Mouse (Mus musculus): ENCODE results near the gene Cby3. TPM values are rescaled to one million over a fixed set of nuclear protein-coding genes. Genes with fewer than 3 reads are reported as not detected.

The Cby3 gene
- polyA plus RNA-seq, 1 experiment from 2014 or later, result 0.30 TPM

DNA sequence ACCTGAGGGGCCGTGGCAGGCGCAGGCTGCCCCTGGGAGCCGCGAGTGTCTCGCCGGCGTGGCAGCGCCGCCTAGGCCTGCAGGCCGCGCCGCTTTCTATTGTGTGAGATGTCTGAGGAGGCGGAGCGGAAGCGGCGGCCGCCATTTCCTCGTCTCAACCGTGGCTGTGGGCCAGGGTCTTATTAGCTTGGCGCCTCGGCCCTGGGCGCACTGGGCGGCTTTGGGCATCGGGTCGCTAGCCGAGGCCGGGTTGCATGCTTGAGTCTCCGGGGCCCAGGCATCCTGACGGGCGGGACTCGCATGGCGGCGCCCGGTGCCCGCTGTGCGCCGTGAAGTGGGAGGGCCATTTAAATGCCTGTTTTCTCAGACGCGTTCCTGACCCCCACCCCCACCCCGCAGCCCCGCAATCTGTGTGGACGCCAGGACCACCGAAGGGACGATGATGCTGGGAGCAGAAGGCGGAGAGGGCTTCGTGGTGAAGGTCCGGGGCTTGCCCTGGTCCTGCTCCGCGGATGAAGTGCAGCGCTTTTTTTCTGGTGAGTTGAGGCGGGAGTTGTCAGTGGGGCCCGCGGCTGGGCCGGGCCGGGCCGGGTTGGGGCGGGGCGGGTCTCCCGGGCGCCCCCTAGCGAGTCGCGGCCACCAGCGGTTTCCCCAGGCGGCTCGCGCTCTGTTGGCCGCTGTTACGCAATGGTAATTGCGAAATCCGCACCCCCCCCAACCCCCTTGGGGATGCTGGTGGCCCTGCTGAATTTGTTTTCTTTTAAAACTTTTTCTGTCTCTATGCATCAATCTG, 23.8 kb downstream of the Cby3 start:
- Histone ChIP-seq H3K36me3 (peaks cover 24% of the 10 kb centered on the region), H3K9ac (peak overlapping the region; percentile 100), H3K4me2 (peak overlapping the region; percentile 72), H3K4me3 (peak overlapping the region; percentile 97), H3K4me1 (peaks cover 22% of the 10 kb centered on the region), H3K27me3 (no peaks in the 10 kb centered on the region), H3K9me3 (no peaks in the 10 kb centered on the region), H3K27ac (peak overlapping the region; percentile 100)
- ATAC-seq (ENCODE audit: borderline replicate concordance, extremely low read depth, low FRiP score, low TSS enrichment), result peak; percentile 79
- under 1% methylated on average over 68 of the region's 71 CpGs for WGBS

DNA sequence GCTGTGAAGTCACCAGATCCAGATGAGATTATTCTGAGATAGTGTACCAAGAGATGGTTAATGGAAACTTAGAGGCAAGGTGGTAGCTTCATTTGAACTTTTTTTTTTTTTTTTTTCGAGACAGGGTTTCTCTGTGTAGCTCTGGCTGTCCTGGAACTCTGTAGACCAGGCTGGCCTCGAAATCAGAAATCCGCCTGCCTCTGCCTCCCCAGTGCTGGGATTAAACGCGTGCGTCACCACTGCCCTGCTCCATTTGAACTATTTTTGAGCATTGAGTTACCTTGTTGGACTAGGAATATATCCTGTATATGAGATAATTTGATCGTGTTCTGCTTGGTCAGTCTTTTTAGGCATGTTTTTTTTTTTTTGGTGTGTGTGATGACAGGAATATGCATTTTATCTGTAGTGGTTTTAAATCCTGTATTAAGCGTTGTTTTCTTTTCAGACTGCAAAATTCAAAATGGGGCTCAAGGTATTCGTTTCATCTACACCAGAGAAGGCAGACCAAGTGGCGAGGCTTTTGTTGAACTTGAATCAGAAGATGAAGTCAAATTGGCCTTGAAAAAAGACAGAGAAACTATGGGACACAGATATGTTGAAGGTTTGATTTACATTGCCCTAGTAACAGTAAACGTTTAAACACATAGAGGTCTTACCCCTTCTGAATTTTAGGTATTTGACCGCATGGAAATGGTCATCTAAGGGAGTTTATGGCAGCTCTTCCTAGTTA, 24.9 kb downstream of the Cby3 start:
- 47% methylated on average over 12 of the region's 12 CpGs for WGBS
- no peak for ATAC-seq (ENCODE audit: borderline replicate concordance, extremely low read depth, low FRiP score, low TSS enrichment)

DNA sequence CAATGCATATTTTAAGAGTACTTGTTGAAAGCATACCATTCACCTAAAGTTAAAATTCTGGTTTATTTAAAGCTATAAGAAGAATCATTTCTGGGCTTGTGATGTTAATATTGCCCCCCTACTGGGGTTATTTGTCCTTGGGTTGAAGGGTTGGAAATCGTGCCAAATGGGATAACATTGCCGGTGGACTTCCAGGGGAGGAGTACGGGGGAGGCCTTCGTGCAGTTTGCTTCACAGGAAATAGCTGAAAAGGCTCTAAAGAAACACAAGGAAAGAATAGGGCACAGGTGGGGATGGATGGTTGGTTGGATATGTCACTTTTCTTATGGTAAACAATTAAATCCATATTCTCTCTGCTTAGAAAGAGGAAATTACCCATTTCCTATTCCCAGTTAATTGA, 27.0 kb downstream of the Cby3 start:
- H3K4me3 ChIP-seq, result peak overlapping the region; percentile 26
- H3K27me3 ChIP-seq, result no peaks in the 10 kb centered on the region
- H3K36me3 ChIP-seq, result peaks cover 43% of the 10 kb centered on the region
- no peak for ATAC-seq (ENCODE audit: borderline replicate concordance, extremely low read depth, low FRiP score, low TSS enrichment)
- no peaks in the 10 kb centered on the region for H3K9me3 ChIP-seq
- WGBS, result 5% methylated on average over 4 of the region's 4 CpGs
- peaks cover 16% of the 10 kb centered on the region for H3K4me1 ChIP-seq
- no peak overlapping the region for H3K27ac ChIP-seq
- H3K4me2 ChIP-seq, result peak overlapping the region; percentile 49
- 0 out of 2 replicates have a peak overlapping the region, but pooled peaks have one; percentile 31 for H3K9ac ChIP-seq

More for the DNA sequence above, 24.9 kb downstream of the Cby3 start:
- Histone ChIP-seq H3K4me1 (peaks cover 22% of the 10 kb centered on the region), H3K9ac (peak overlapping the region; percentile 100), H3K4me3 (peak overlapping the region; percentile 97), H3K9me3 (no peaks in the 10 kb centered on the region), H3K36me3 (peaks cover 30% of the 10 kb centered on the region), H3K4me2 (peak overlapping the region; percentile 72), H3K27ac (no peak overlapping the region), H3K27me3 (no peaks in the 10 kb centered on the region)

DNA sequence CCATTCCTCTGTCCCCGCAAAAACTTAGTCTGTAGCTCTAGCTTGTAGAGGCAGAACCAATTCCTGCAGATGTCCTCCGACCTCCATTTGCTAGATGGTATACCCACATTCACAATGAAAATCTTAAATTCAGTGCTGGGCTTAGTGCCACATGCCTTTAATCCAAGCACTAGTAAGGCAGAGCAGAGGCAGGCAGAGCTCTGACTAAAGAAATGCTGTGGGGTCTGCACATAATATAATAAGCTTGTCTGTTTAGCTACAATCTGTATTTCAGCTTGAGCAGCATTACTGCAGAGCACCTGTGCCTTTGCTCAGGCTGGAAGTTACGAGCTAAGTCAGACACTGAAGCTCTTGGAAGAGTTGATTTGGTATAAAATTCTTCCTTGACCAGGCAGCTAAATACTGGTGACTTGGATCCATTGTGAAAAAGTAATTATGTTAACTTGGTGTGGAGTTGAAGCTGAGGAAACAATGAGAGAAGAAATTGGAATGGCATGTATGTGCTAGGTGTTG, 33.0 kb downstream of the Cby3 start:
- 77% methylated on average over 3 of the region's 3 CpGs for WGBS
- Histone ChIP-seq H3K9me3 (no peaks in the 10 kb centered on the region), H3K4me1 (no peaks in the 10 kb centered on the region), H3K27ac (no peak overlapping the region), H3K4me3 (no peak overlapping the region), H3K36me3 (peaks cover 62% of the 10 kb centered on the region), H3K4me2 (no peak overlapping the region), H3K27me3 (no peaks in the 10 kb centered on the region), H3K9ac (no peak overlapping the region)
- no peak for ATAC-seq (ENCODE audit: borderline replicate concordance, extremely low read depth, low FRiP score, low TSS enrichment)

DNA sequence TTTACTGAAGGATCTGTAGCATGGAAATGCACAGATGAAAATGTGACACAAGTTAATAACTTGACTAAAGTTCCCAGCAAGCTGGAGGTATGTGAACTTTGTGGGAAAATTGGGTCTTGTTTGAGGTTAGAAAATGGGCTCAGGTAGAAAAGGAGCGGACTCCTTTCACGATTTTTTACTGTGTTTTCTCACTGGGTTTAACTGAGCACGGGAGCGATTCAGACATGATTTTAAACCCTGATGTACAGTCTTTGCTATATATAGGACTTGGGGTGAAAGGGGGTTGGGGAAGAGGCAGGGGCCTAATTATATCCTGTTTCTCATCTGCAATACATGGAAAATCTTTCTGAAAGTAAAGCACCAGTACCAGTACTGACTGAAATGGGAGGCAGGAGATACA, 33.4 kb downstream of the Cby3 start:
- Histone ChIP-seq H3K36me3 (peaks cover 57% of the 10 kb centered on the region), H3K4me3 (no peak overlapping the region), H3K27ac (no peak overlapping the region), H3K27me3 (no peaks in the 10 kb centered on the region), H3K4me1 (no peaks in the 10 kb centered on the region), H3K9me3 (no peaks in the 10 kb centered on the region), H3K9ac (no peak overlapping the region), H3K4me2 (no peak overlapping the region)
- no peak for ATAC-seq (ENCODE audit: borderline replicate concordance, extremely low read depth, low FRiP score, low TSS enrichment)
- WGBS, result 81% methylated on average over 4 of the region's 4 CpGs

DNA sequence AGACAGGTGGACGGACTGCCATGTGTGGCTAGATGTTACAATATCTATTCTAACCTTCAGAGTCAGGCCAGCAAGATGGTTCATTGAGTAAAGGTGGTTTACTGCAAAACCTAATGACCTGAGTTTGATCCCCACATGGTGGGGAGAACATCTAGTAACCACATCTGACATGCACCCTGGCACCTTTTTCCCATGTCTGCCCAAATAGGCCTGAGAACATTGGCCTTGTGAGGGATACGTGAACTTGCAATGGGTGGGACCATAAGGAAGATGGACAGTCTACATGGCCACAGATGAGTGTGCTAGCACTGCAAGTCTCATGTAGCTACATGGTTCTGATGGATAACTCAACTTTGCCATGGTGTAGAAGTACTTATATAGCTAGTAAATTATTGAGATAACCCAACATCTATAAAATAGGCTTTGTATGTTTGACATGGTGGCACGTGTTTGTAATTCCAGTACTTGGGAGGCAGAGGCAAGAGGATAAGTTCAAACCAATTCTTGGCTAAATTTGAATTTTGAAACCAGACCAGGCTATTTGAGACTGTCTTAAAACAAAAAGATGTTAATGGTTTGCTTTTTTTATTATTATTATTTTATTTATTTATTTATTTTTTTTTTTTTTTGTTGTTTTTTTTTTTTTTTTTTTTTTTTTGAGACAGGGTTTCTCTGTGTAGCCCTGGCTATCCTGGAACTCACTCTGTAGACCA, 34.1 kb downstream of the Cby3 start:
- WGBS, result 93% methylated on average over 3 of the region's 3 CpGs
- no peak for ATAC-seq (ENCODE audit: borderline replicate concordance, extremely low read depth, low FRiP score, low TSS enrichment)

DNA sequence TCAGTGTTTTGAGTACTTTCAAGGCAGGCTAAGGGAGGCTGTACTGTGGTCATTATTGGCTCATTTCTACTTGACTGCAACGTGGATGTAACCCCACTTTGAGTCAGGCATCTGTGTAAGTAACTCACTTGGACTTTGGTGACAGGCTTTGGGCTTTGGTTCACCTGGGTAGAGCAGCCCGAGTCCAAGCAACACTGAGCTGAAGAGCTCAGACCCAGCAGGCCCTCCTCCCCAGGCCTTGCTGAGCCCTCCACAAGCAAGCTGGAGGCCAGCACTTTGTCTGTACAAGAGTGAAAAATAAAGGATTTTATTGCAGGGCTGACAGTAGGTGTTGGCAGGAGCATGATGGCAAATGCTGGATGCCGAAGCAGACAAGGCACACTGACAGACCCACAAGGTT, 34.7 kb downstream of the Cby3 start:
- Histone ChIP-seq H3K9ac (no peak overlapping the region), H3K4me3 (no peak overlapping the region), H3K27me3 (no peaks in the 10 kb centered on the region), H3K4me2 (no peak overlapping the region), H3K27ac (no peak overlapping the region), H3K4me1 (no peaks in the 10 kb centered on the region), H3K9me3 (no peaks in the 10 kb centered on the region), H3K36me3 (peaks cover 52% of the 10 kb centered on the region)
- ATAC-seq (ENCODE audit: borderline replicate concordance, extremely low read depth, low FRiP score, low TSS enrichment), result no peak
- 59% methylated on average over 3 of the region's 3 CpGs for WGBS

More for the DNA sequence above, 34.1 kb downstream of the Cby3 start:
- H3K4me3 ChIP-seq, result no peak overlapping the region
- H3K27me3 ChIP-seq, result no peaks in the 10 kb centered on the region
- no peaks in the 10 kb centered on the region for H3K4me1 ChIP-seq
- H3K9me3 ChIP-seq, result no peaks in the 10 kb centered on the region
- peaks cover 51% of the 10 kb centered on the region for H3K36me3 ChIP-seq
- H3K27ac ChIP-seq, result no peak overlapping the region
- no peak overlapping the region for H3K9ac ChIP-seq
- H3K4me2 ChIP-seq, result no peak overlapping the region

DNA sequence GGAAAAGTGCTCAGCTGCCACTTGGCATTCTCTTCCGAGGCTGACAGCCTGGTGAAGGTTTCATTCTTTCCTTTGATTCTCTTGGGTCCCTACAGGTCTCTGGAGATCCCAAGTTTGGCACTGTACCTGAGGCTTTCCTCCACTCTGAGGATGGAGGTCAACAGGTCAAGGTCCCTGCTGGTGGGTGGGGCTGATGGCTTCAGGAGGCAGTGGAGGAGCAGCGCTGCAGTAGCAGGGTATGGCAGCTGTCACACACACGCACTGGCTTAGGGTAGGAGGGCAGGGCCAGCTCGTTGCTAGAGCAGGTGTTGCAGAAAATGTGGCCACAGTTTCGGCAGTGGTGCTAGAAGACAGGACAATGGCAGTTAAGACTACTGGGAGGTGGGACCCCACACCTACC, 35.4 kb downstream of the Cby3 start:
- H3K27me3 ChIP-seq, result no peaks in the 10 kb centered on the region
- H3K4me2 ChIP-seq, result no peak overlapping the region
- ATAC-seq (ENCODE audit: borderline replicate concordance, extremely low read depth, low FRiP score, low TSS enrichment), result no peak
- WGBS, result 57% methylated on average over 5 of the region's 5 CpGs
- H3K9me3 ChIP-seq, result no peaks in the 10 kb centered on the region
- H3K36me3 ChIP-seq, result peaks cover 48% of the 10 kb centered on the region
- H3K4me1 ChIP-seq, result no peaks in the 10 kb centered on the region
- H3K9ac ChIP-seq, result no peak overlapping the region
- no peak overlapping the region for H3K4me3 ChIP-seq
- H3K27ac ChIP-seq, result no peak overlapping the region

DNA sequence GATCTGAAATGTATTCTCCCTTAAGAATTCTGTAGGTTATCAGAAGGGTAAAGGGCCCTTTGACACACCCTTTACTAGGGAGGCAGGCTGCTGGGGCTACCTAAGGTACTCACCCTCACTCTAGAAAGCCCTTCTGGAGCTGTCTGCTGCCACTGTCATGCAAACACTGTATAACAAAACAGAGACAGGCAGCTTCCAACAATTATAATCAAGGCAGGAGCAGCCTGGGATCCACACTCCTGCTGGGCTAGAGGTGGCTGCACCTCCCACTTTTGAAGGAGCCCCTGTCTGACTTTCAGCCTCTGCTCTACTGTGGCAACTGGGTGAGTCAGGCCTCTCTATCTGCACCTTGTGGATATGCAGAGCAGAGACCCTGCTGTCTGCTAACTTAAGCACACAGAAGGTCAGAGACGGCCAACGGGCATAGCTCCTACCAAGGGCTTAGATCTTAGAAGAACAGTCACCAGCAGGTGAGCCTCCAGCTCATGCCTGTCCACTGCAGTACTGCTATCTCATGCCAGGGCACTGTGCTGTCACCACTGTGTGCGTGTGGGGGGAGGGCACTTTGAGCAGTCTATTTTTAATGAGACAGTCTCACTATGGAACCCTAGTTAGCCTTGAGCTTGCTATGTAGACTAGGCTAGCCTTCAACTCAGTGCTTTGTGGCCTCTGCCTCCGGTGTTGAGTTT, 37.2 kb downstream of the Cby3 start:
- Histone ChIP-seq H3K4me3 (no peak overlapping the region), H3K27ac (no peak overlapping the region), H3K9me3 (no peaks in the 10 kb centered on the region), H3K4me2 (no peak overlapping the region), H3K9ac (no peak overlapping the region), H3K36me3 (peaks cover 38% of the 10 kb centered on the region), H3K27me3 (no peaks in the 10 kb centered on the region), H3K4me1 (no peaks in the 10 kb centered on the region)
- ATAC-seq (ENCODE audit: borderline replicate concordance, extremely low read depth, low FRiP score, low TSS enrichment), result 0 out of 2 replicates have a peak, but pooled peaks have one; percentile 26
- 78% methylated on average over 4 of the region's 4 CpGs for WGBS

DNA sequence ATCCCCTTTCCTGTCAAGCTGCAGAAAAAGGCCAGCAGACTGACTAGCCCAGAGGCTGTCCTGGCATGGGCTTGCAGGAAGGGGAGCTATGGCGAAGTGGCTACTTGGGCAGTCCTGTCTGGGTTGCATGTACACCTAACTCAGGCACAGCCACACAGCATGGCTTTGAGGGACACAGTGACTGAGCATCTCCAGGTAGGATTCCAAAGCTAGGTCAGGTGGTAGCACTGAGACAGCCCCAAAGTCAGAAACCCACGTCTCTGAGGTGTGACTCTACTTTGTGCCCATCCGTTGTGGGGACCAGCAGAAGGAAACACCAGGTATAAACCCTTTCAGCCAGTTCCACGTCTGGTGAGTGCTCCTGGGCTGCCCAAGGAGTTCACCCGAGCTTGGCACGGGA, 39.0 kb downstream of the Cby3 start:
- no peaks in the 10 kb centered on the region for H3K4me1 ChIP-seq
- 82% methylated on average over 6 of the region's 6 CpGs for WGBS
- no peak overlapping the region for H3K9ac ChIP-seq
- H3K27me3 ChIP-seq, result no peaks in the 10 kb centered on the region
- ATAC-seq (ENCODE audit: borderline replicate concordance, extremely low read depth, low FRiP score, low TSS enrichment), result no peak
- no peak overlapping the region for H3K27ac ChIP-seq
- no peaks in the 10 kb centered on the region for H3K9me3 ChIP-seq
- no peak overlapping the region for H3K4me2 ChIP-seq
- H3K4me3 ChIP-seq, result no peak overlapping the region
- peaks cover 32% of the 10 kb centered on the region for H3K36me3 ChIP-seq

DNA sequence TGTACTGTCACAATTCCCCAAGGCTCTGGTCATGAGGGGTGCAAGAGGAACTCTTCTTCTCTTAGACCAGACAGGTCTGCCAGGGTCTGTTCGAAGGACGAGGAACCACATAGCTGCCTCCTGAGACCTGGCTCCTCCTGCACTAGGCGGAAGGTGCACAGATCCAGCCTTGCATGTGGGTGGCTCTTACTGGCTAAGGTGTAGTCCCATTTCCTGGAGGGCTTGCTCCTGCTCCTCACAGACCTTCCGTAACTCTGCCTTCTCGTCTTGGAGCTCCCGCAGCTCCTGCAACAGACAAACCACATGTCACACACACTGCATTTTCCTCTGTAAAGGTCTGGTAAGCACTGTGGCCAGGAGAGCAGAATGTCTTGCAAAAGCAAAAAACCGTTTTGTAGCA, 40.5 kb downstream of the Cby3 start:
- H3K4me1 ChIP-seq, result no peaks in the 10 kb centered on the region
- H3K36me3 ChIP-seq, result peaks cover 28% of the 10 kb centered on the region
- ATAC-seq (ENCODE audit: borderline replicate concordance, extremely low read depth, low FRiP score, low TSS enrichment), result no peak
- H3K4me2 ChIP-seq, result no peak overlapping the region
- no peak overlapping the region for H3K9ac ChIP-seq
- no peak overlapping the region for H3K27ac ChIP-seq
- no peaks in the 10 kb centered on the region for H3K9me3 ChIP-seq
- WGBS, result 89% methylated on average over 7 of the region's 7 CpGs
- H3K4me3 ChIP-seq, result no peak overlapping the region
- no peaks in the 10 kb centered on the region for H3K27me3 ChIP-seq
